Mouse (Mus musculus) gastrocnemius, postnatal 10 days (tissue): ENCODE data around the gene Gm21964. TPM values are rescaled to one million over a fixed set of nuclear protein-coding genes. Genes with fewer than 3 reads are reported as not detected.

Experiments
- DNase-seq: peaks from one replicate; pipeline ENCODE4 v3.0.0; 2021; ENCODE audit warnings: mixed read lengths
- long read RNA-seq, 2 experiments: library from polyadenylated mRNA; stranded (forward); transcript quantifications; one replicate each; pipeline ENCODE4 v2.0.0; 2021
- total RNA-seq, 2 experiments: library from RNA; stranded (reverse); gene quantifications; 2 replicates each; pipeline ENCODE4 v1.2.3; 2021

The Gm21964 gene
- total RNA-seq, result not detected
- long read RNA-seq, experiment 1, result 0 reads
- long read RNA-seq, experiment 2, result 0 reads

DNA sequence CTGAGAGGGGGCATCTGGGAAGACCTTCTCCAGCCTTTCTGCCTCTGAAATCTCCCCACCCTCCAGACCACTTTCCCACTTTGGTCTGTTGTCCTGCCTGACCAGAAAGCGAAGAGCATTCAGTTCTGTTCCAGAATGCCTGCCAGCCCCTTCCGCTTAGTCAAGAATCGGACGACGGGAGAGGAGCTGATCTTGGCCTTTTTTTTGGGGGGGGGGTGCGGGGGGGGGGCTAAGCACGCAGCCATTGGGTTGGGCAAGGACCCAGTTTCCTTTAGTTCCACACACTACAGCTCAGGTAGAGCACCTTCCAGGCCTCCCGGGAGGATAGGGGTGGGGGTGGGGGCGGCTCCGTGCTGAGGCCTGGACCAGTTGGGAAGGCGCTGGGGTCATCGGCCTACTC, at the start of gene Gm21964:
Gm21964 (plus strand) TSS at position 301 of the 400 bp plus-strand sequence.
- DNase-seq, result no peak

DNA sequence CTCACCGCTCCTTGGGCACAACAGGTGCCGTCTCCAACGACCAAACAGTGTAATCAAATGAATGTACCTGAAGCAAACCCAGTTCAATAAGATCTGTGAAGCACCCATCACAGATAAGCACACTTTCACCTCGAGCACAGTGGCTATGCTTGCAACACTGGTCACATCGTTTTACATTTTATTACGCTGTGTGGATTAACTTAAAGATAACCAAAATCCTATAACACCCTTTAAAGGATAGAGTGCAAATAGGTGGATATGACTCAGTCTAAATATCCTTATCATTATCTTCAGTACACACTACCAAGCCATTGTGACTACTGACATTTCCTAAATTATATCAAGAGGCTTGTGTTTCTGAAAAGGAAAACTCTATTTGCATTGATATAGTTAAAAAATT, 49.8 kb upstream of the Gm21964 start:
- no peak for DNase-seq

DNA sequence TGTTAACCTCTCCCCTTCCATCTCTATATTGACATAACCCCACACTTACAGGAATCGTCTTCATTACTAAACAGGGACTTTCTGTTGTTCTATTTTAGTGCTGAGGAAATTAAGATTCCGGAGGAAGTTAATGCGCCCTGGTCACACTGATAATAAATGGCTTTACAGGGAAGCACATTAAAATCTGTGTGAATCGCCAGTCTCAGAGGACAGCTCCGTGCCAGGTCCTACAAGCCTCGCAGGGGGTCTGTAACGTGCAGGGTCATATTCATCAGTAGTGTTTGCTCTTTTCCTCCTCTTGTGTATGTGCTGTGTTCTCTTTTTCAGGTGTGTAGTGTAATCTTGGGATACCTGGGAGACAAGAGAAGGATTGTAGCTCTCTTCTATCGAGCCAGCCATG, 42.8 kb upstream of the Gm21964 start:
- no peak for DNase-seq

DNA sequence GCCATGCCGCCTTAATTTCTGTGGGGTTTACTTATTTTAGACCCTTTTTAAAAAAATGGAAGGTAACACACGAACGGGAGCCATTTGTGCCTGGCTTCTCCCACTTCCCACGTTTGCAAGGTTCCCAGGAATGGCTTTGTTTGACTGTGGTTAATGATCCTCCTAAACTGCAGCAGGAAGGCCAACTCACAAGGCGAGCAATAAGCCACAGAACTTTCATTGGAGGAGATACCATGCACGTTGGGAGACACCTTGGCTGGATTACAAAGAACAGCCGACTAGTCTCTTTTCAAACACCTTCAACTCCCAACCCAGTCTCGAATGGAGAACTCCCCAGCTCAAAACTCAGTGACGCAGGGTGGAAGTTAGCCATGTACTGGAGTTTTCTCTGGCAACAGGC, 36.8 kb upstream of the Gm21964 start:
- DNase-seq, result no peak

DNA sequence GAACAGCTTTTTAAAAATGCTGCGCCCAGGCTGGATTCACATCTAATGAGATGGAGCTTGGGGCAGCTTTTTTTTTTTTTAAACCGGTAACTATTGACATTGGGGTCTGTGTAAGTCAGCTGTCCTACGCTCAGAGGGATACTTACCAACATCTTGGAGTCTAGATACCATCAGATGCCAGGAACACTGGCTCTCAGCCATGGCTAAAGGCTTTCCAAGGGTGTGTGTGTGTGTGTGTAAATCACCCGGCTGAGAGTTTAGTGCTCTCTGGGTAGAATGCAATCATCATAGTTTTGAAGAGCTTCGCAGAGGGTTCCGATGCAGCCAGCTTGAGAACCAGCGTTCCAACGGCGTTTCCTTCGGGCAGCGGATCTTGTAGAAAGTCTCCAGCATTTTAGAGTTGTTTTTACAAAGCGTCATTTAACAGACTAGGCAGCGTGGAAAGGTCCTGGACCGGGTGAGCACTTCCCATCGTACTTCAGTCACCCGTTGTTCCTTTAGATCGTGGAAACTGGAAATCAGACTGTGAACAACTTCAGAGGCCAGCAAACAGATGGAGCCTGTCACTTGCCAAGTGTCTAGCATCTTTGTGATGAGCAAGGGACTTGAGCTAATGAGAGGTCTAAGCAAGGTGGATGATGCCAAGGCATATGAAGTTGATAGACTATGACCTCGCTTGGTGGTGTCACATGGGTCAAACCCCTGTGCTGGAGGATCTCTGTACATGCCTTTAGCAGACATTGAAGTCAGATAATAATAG, 36.2 kb upstream of the Gm21964 start:
- DNase-seq, result no peak

DNA sequence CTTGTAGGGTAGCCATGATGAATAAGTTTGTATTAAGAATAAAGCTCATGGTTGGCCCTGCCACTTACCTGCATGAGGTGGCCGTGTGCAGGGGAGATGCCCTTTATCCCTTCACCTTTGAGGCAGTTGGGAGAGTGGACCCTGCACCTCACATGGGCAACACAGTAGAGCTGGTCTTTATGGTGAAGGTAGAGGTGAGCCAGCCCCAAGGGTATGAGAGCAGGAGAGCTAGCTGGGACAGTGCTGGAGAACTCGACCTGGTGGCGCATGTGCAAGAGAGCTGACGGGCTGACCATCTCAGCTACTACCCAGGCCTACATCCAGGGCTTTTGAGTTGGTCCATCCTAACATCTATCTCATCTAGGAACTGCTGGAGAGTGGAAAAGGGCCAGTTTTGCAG, 35.3 kb upstream of the Gm21964 start:
- no peak for DNase-seq

DNA sequence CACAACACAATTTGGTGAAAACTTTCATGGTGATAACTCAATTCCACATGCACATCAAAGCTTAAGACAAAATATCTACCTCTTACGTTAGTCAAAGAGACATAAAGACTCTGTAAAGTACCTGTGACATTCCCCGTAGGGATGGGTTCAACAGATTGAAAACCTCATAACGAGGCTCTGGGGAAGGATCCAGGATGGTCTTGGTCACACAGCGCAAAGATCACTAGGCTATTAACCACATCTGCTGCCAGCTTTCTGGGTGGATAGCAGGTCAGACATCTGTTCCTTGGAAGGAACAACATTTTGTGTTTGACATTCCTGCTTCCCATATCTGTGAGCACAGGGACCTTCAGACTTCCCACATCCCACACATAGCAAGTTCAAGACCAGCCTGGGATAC, 31.3 kb upstream of the Gm21964 start:
- DNase-seq, result no peak

DNA sequence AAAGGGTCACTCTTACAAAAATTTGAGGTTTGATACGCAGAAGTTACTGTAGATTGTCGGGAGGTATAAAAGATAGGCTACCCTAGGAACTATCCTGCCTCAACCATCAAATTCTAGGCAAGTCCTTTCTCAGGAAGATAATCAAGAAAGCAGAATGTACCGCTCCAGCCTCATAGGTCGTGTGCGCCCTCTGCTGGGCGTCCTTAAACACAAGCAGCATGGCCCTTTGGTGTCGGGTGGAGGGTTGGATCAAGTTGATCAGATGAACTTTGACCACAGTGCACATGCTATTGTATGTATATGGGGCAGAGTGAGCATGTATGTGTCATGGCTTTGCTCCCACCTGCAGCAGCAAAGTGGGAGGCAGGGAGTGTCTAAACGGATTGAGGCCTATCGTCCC, 29.4 kb upstream of the Gm21964 start:
- DNase-seq, result peak; percentile 73

DNA sequence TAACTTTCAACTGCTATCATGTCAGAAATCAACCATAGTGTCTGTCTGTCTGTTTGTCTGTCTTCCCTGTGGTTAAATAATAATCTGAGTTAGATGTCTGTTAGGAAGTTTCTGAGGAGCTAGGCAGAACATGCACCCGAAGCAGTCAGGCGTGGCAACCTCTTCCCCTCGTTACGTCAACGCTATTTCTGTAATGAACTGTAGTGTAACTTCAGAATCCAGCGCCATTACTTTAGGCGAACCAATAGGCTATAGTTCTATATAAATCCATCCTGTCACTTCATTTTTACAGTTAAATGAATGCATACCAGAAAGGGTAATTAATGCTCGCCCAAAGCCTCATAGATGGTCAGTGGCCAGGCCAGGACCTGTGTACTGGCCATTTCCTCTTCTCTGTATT, 26.5 kb upstream of the Gm21964 start:
- DNase-seq, result no peak

DNA sequence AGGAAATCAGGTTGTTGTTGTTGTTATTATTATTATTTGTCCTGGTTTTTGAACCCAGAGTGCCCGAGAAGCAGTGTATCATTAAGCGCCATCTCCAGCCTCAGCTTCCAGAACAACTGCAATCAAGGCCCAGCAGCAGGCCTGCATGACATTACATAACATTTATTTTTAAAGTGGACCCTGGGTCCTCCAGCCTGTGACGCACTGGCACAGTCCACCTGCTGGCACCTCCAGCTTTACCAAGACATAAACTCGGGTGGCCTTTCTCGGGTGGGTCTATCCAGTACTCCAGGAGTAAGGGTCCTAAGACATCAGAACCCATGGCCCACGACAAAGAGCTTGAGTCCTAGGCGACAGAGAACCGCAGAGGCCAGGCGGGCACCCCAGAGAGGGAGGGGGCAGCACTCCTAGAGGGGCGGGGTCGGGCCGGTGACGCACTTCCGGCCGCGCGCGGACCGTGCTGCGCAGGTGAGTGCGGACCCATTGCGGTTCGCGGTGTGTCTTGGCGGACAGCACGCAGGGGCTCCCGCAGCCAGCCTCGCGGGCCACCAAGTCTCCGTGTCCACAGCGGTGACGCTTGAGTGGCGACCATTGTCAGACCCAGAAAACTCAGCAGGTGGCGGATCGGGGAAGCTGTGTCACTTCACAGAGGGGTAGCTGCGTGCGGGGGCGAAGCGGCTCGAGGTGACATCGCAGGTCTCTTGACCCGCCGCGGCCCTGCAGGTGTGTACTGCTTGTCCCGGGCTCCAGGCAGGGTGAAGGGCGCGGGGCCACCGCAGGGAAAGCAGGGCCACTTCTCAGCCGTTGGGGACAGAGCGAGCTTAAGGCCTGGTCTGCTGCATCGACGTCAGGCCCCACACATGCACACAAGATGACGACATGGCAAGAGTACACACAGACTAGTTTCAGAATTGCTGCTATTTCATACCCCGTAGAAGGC, 21.5 kb upstream of the Gm21964 start, which contains the start of gene Zfp612:
Zfp612 (plus strand) TSS at position 465 of the 940 bp plus-strand sequence.
- DNase-seq, result peak; percentile 56

DNA sequence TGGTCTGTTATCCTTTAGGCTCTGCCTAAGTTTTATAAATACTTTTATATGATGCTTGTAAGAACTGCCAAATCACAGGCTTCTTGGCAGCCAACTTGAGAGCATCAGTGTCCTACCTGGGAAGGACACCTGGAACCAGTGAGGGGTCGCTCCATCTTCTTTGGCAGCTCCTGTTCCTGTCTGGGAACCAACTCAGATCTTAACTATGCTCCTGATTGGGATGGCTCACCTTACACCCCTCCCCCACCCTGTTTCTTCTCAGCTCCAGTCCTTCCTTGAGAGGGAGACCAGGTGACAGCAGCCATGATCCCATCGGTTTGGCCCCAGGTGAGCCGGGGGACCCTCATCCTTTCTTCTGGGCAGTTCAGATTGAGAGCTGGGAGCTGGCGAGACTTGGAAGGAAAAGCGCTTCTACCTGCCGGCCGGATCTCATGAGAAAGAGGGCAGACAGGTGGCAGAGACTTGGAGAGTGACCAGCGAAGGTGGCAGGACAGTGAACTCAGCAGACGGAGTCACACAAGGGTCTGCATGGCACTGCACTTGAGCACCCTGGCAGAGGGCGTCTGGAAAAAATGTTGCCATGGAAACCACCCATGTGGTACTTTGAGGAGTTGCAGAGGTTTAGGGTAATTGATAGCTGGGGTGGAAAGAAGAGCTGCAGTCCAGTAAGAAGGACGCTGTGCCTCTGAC, 18.4 kb upstream of the Gm21964 start:
- no peak for DNase-seq

DNA sequence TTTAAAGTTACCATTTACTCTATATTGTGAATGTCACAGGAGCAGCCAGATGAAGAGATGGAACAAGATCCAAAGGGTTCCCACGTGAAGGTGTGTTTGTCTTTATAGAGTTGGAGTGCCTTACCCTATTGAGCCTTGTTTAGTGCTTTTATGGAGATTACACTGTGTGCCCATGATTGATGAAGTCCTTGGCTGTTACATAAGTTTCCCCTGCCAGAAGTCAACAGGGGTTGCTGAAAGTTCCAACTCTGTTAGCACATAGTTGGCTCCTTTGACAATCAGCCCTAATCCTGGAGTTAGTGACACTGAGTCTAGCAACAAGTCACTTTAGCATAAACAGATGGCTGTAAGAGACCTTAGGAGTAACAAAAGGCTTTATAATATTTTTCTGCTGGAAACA, 9.1 kb upstream of the Gm21964 start:
- no peak for DNase-seq

DNA sequence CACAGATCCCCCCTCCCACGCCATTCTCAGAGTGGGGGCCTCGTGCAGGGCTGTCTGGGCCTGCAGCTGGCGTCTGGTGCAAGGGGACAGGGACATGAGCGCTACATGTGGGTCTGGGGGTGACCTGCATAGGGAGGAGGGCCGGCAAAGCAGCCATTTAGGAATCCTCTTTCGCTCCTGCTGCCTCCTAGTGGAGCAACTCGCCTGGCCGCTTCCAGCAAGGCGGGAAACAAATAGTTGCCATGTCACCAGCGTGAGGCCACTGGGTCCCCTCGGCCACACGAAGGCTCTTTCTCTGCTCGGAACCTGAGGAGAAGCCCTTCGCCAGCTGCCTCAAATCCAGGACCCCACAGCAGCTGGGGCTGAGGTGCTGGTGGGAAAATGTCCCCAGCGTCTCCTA, 669 bp downstream of the Gm21964 start:
- no peak for DNase-seq

DNA sequence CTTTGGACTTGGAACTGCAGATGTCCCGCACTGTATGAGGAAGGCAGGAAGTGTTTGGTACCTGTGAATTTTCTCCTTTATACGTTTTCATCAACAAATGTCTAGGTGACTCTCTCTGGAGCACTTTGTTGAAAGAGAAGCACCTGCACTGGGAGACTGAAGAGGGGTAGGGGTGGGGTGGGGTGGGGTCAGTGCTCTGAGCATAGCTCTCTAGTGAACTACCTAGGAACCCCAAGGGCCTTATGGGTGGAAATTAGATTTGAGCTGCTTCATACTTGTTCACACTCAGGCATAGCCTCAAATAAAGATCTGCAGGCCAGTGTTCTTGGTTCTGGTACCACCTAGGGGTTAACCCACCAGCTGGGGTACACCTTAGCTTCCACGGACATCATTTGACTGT, 1.6 kb downstream of the Gm21964 start, which contains the start of gene Gm17720:
Gm17720 (minus strand) TSS at position 101 of the 400 bp plus-strand sequence.
- DNase-seq, result no peak

DNA sequence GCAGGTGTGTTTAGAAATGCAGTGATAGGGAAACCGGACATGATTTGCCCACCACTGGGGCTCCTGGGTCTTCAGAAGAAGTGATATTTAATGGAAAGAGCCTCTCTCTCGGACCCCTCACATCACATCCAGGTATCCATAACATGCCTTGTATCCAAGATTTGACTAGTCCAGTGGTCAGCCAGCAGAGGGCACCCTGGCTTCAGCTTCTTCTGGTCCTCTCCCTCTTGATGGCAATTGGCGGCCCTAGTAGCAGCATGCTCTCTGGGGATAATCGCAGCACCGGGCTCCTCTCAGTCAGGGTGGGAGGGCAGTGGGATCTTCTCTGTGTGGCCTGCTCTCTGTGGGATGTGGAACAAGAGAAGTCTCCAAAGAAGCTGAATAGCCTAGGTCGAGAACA, 18.7 kb downstream of the Gm21964 start:
- no peak for DNase-seq

DNA sequence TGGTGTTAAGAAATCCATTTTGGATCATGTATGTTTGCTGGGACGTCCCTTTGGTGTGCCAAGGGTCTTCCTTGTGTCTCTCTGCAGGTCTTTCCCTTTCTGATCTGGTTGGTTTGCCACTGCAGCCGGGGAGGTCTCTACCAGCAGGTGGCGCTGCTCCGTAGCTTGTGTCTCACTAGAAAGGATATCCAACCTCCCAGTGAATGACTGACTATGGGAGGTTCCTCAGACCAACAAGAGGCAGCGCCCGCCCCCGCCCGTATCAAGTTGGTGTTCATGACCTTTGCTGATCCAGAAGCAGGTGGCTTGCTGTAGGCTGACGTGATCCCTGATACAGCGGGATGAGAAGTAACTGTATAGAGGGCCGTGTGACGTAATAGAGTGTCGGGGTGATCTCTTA, 29.5 kb downstream of the Gm21964 start:
- peak; percentile 81 for DNase-seq

DNA sequence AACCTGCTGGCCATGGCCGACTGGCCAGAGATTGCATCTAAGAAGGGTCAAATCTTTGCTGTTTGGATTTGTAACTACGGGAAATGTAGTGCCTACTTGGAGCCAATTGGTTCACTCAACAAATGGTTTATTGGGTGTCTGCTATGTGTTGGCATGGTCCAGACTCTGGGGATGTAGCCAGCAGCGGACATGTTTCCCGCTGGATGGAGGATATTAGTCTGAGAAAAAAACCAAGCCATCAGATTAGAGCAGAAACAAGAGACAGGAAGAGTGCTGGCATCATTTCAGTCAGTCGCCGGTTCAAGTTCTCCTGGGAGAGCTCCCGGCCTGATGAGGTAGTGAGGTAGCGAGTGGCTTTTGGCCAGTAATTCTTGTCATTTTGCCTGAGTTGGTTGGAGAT, 33.2 kb downstream of the Gm21964 start:
- no peak for DNase-seq

DNA sequence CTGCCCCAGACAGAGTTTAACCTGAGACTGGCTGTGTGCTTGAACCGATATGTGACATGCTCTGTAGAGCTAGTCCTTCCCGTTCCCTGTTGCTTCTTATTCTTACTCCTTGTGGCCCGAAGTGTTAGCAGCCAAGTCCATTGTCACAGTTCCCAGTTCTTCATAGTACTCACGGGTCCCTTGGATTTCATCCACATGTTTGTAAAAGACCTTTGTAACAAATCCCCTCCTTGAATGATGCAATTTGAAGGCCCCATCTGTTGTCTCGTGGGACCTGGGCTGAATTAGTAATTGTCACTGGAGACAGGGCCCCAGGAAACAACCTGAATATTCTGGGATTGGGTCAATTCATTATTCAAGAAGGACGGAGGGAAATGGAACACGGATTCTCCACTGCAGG, 34.5 kb downstream of the Gm21964 start:
- no peak for DNase-seq

DNA sequence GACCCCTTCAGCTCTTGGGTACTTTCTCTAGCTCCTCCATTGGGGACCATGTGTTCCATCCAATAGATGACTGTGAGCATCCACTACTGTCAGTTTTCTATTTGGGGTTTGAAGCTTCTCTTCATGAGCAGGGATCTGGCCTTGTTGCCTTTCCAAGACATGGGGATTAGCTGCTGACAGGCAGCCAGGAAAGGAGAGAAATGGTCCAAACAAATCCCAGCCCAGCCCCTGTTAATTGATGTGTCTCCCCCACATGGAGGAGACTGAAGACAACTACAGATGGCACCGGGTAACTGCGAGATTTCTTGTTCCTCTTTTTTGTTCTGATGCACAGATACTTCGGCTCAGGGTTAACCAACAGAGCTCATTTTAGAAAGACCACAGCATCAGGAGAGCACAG, 39.1 kb downstream of the Gm21964 start:
- DNase-seq, result no peak

DNA sequence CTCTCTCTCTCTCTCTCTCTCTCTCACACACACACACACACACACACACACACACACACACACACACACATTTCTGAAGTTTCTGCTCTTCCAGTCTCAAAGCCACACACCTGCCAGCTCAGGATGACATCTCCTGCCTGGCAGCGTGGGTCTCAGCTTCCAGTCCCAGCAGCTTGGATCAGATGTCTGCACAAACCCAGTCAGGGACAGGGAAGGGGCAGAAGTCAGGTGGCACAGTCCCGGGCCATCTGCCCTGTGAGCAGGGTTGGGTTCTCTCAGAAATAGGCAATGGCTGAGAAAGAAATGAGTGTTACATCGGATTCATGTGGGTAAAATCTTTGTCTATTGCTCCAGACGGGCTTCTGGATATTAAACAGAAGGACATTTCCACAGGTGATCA, 39.8 kb downstream of the Gm21964 start:
- DNase-seq, result no peak

DNA sequence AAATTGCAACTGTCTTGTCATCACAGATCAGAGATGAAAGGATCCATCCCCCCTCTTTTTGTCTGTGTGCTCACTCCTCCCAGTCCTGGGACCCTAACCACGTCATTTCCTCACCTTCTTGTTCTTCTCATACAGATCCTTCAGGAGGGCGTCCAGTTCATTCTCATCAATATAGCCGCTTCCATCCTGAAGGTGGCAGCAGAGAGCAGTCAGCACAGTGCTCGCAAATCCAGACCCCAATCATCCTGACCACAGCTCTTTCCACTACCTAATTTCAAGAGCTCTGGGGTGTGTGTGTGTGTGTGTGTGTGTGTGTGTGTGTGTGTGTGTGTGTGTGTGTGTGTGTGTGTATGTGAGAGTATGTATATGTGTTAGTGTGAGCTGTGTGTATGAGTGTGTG, 44.5 kb downstream of the Gm21964 start:
- DNase-seq, result peak; percentile 52

DNA sequence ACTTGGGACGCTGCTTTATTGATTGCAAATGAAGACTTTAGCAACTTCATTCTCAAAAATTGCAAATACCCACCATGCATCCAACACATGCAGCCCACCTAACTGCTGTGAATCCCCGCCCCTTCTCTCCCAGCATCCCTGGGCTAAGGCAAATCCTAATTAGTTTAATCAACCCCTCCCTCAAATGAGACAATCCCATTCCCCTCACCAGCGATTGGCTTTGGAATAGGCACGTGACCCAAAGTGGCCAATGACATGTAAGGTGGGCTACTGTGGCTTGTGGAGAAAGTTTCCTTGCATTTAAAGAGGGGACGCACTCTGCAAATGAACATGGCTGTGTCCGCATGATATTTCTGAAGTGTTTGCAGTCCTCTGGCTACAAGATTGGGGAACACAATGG, 51.9 kb downstream of the Gm21964 start:
- DNase-seq, result no peak
